Mouse (Mus musculus): ENCODE data around the gene Lsm2. TPM values are rescaled to one million over a fixed set of nuclear protein-coding genes. Genes with fewer than 3 reads are reported as not detected.

The Lsm2 gene
- polyA plus RNA-seq, 1 experiment from 2014 or later, result 99.4 TPM

- H3K36me3 ChIP-seq, result peaks cover 15% of the 10 kb centered on the region
- H3K4me2 ChIP-seq, result peak overlapping the region; percentile 25
- no peaks in the 10 kb centered on the region for H3K9me3 ChIP-seq
- no peak overlapping the region for H3K4me3 ChIP-seq
- no peaks in the 10 kb centered on the region for H3K27me3 ChIP-seq
- H3K9ac ChIP-seq, result peak overlapping the region; percentile 41
- H3K4me1 ChIP-seq (replicated peaks), result peaks cover 23% of the 10 kb centered on the region
- 10% methylated on average over 17 of the region's 17 CpGs for WGBS
- H3K27ac ChIP-seq (replicated peaks), result no peak overlapping the region; the same call in 1 of the 2 replicates
- 0 out of 2 replicates have a peak, but pooled peaks have one; percentile 52 for ATAC-seq (ENCODE audit: low read depth)
These were observed 39.6 kb downstream of the Lsm2 start for GRCm38 (mm10) chr17:35021163-35021808.

DNA sequence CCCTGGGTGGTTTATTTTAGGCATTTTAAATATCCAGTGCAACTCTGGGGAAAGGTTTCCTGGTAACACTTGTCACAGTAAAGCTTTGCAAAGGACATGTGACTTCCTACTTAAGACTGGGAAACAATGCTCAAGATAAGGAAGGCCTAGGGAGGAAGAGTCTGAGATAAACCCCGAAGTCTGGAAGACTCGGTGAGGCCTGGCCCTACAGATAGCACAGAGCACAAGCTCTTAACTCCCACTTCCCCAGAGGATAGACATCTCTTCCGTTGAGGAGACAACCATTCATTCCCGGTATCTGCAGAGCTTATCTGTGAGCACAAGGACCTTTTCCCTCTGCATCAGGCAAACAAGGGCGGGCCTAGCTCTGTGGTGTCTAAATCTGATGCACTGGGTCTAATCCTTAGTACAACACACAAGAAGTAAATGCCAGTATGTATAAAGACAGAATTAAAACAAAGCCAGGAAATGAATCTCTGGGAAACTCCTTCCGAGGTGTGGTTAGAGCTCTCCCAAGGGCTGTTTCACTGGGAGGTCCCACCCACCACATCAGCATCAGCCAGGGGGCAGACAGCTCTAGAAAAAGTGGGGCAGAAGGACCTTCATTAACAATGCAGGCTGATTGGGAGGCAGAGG, 40.3 kb downstream of the Lsm2 start:
- 67% methylated on average over 6 of the region's 6 CpGs for WGBS
- H3K4me2 ChIP-seq, result no peak overlapping the region
- peaks cover 20% of the 10 kb centered on the region for H3K4me1 ChIP-seq (replicated peaks)
- H3K27me3 ChIP-seq, result no peaks in the 10 kb centered on the region
- no peaks in the 10 kb centered on the region for H3K9me3 ChIP-seq
- H3K27ac ChIP-seq (replicated peaks), result no peak overlapping the region; the same call in 1 of the 2 replicates
- no peak overlapping the region for H3K4me3 ChIP-seq
- 0 out of 2 replicates have a peak, but pooled peaks cover 10% of the 10 kb centered on the region for H3K36me3 ChIP-seq
- ATAC-seq (ENCODE audit: low read depth), result no peak
- no peak overlapping the region; the same call in 1 of the 2 replicates for H3K9ac ChIP-seq

DNA sequence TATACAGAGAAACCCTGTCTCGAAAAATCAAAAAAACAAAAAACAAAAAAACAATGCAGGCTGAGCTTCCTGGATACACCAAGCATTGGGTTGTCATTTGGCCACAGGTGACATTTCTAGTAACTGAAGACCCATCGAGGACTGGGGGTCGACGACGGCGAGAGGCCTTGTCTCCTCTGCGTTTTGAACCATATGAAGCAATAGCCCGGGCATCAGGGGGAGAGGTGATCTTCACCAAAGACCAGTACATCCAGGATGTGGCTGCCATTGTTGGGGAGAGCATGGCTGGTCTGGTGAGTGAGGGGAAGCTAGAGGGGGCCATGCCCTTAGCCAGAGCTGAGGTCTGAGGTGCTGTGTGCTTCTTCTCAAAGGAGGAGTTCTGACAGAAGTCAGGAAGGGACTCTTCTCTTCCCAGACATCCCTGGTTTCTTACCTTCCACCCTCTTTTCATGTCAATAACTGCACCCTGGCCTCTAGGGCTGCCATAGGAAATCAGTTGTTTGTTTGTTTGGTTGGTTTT, 40.9 kb downstream of the Lsm2 start:
- no peak overlapping the region for H3K4me3 ChIP-seq
- H3K4me2 ChIP-seq, result no peak overlapping the region
- no peaks in the 10 kb centered on the region for H3K27me3 ChIP-seq
- H3K4me1 ChIP-seq (replicated peaks), result peaks cover 26% of the 10 kb centered on the region
- 0 out of 2 replicates have a peak, but pooled peaks cover 4% of the 10 kb centered on the region for H3K36me3 ChIP-seq
- ATAC-seq (ENCODE audit: low read depth), result no peak
- no peak overlapping the region for H3K9ac ChIP-seq
- H3K27ac ChIP-seq (replicated peaks), result no peak overlapping the region
- 95% methylated on average over 8 of the region's 8 CpGs for WGBS
- no peaks in the 10 kb centered on the region for H3K9me3 ChIP-seq

GRCm38 (mm10) chr17:35023221-35023620, 41.6 kb downstream of the Lsm2 start:
- WGBS, result 88% methylated on average over 5 of the region's 5 CpGs
- Histone ChIP-seq H3K27ac (replicated peaks) (no peak overlapping the region), H3K27me3 (no peaks in the 10 kb centered on the region), H3K9ac (no peak overlapping the region), H3K9me3 (no peaks in the 10 kb centered on the region), H3K4me3 (no peak overlapping the region), H3K4me2 (no peak overlapping the region), H3K36me3 (no peaks in the 10 kb centered on the region), H3K4me1 (replicated peaks) (peaks cover 31% of the 10 kb centered on the region)
- no peak for ATAC-seq (ENCODE audit: low read depth)

DNA sequence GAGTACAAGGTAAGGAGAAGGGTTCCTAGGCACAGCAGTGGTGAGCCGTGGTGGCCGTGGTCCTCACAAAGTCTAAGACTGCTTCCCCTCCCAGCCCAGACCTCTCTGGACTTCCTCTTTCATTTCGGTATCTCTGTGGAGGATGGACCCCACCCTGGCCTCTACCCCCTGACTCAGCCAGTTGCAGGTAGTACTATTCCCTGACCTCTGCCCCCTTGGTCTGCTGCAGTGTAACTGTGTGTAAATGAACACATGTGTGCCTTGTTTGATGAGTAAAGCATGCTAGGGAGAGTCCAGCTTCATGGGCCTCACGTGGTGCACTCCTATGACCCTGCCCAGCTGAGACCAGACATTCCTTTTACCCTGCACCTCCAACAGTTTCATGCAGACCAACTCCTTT, 42.1 kb downstream of the Lsm2 start:
- no peak overlapping the region for H3K4me3 ChIP-seq
- H3K36me3 ChIP-seq, result no peaks in the 10 kb centered on the region
- no peaks in the 10 kb centered on the region for H3K9me3 ChIP-seq
- no peak overlapping the region for H3K4me2 ChIP-seq
- peaks cover 35% of the 10 kb centered on the region for H3K4me1 ChIP-seq (replicated peaks)
- H3K27me3 ChIP-seq, result no peaks in the 10 kb centered on the region
- no peak overlapping the region for H3K27ac ChIP-seq (replicated peaks)
- no peak overlapping the region for H3K9ac ChIP-seq
- 75% methylated on average over 4 of the region's 4 CpGs for WGBS
- no peak for ATAC-seq (ENCODE audit: low read depth)

- H3K9ac ChIP-seq, result 0 out of 2 replicates have a peak overlapping the region, but pooled peaks have one; percentile 5
- H3K4me3 ChIP-seq, result no peak overlapping the region
- H3K4me2 ChIP-seq, result no peak overlapping the region
- H3K4me1 ChIP-seq (replicated peaks), result peaks cover 38% of the 10 kb centered on the region
- ATAC-seq (ENCODE audit: low read depth), result no peak
- 85% methylated on average over 13 of the region's 13 CpGs for WGBS
- H3K27me3 ChIP-seq, result no peaks in the 10 kb centered on the region
- H3K27ac ChIP-seq (replicated peaks), result no peak overlapping the region
- no peaks in the 10 kb centered on the region for H3K36me3 ChIP-seq
- no peaks in the 10 kb centered on the region for H3K9me3 ChIP-seq
These were observed 42.6 kb downstream of the Lsm2 start for GRCm38 (mm10) chr17:35024261-35024660.

DNA sequence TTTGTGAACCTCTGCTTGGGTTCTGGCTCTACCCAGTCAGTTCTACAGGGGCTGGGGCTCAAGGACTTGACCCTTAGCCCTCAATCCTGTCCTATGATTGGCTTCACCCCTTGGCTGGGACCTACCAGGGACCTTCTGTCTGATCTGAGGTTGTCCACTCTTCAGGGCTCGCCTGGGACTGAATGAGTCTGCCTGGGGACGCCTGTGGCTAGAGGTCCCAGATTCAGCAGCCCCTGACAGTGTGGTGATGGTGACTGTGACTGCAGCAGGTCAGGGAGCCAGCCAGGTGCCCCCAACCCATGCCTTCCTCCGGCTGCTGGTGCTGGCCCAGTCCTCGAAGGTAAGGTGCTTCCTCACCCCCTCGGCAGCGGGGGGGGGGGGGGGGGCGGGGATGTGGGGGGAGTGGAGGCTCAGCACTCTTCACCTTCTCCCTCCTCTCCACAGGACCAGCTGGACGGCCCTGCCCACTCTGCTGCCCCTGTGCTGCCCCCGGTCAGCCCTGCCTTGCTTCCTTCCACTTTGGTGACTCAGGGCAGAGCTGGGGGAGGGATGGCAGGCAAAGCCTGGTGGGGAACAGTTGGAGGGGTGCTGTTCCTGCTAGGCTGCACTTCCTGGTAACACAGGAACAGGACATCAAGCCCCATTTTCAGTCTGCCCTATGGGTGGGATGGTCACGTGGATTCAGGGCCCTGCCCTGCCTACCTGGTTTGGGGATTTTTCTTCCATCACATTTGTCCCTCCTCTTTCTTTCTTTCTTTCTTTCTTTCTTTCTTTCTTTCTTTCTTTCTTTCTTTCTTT, 43.2 kb downstream of the Lsm2 start:
- Histone ChIP-seq H3K4me2 (no peak overlapping the region), H3K27me3 (no peaks in the 10 kb centered on the region), H3K4me3 (no peak overlapping the region), H3K36me3 (no peaks in the 10 kb centered on the region), H3K9ac (0 out of 2 replicates have a peak overlapping the region, but pooled peaks have one; percentile 5), H3K4me1 (replicated peaks) (peaks cover 43% of the 10 kb centered on the region), H3K9me3 (no peaks in the 10 kb centered on the region), H3K27ac (replicated peaks) (no peak overlapping the region)
- no peak for ATAC-seq (ENCODE audit: low read depth)
- 63% methylated on average over 7 of the region's 10 CpGs for WGBS

GRCm38 (mm10) chr17:35026206-35026605, 44.5 kb downstream of the Lsm2 start:
- no peak for ATAC-seq (ENCODE audit: low read depth)
- WGBS, result 81% methylated on average over 5 of the region's 5 CpGs

GRCm38 (mm10) chr17:35027277-35028068, 45.8 kb downstream of the Lsm2 start, which contains the start of gene Sapcd1:
Sapcd1 (minus strand) TSS chr17:35028016.
- Histone ChIP-seq H3K4me1 (replicated peaks) (peaks cover 34% of the 10 kb centered on the region), H3K9ac (peak within 1 kb of the TSS; percentile 35), H3K27ac (replicated peaks) (peak within 1 kb of the TSS; percentile 68), H3K27me3 (no peaks in the 10 kb centered on the region), H3K4me2 (peak within 1 kb of the TSS; percentile 25; the same call in 1 of the 2 replicates), H3K9me3 (no peaks in the 10 kb centered on the region), H3K36me3 (no peaks in the 10 kb centered on the region), H3K4me3 (no peak within 1 kb of the TSS)
- WGBS, result 27% methylated on average over 13 of the region's 13 CpGs
- ATAC-seq (ENCODE audit: low read depth), result peak; percentile 74

More at GRCm38 (mm10) chr17:35026206-35026605, 44.5 kb downstream of the Lsm2 start:
- H3K9ac ChIP-seq, result no peak overlapping the region
- no peaks in the 10 kb centered on the region for H3K36me3 ChIP-seq
- no peak overlapping the region for H3K4me3 ChIP-seq
- no peaks in the 10 kb centered on the region for H3K27me3 ChIP-seq
- H3K4me1 ChIP-seq (replicated peaks), result peaks cover 40% of the 10 kb centered on the region
- H3K4me2 ChIP-seq, result no peak overlapping the region
- H3K27ac ChIP-seq (replicated peaks), result no peak overlapping the region
- no peaks in the 10 kb centered on the region for H3K9me3 ChIP-seq

DNA sequence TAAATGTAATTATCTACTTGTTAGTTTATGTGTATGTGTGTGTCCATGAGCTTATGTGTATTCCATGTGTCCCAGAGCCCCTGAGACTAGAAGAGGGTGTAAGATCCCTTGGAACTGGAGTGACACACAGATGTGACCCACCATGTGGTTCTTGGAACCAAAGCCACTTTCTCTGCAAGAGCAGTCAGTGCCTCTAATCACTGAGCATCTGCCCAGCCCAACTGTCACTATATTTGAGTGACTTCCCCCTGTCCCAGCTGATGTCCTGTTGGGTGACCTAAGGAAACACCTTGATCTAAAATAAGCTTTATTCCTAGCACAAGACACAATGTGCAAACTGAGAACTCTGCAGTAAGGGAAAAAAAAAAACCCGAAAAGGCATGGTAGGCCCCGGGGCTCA, 46.7 kb downstream of the Lsm2 start:
- Histone ChIP-seq H3K36me3 (no peaks in the 10 kb centered on the region), H3K27ac (replicated peaks) (peak overlapping the region; percentile 68; the same call in 1 of the 2 replicates), H3K4me1 (replicated peaks) (peaks cover 34% of the 10 kb centered on the region), H3K9ac (no peak overlapping the region), H3K4me3 (no peak overlapping the region), H3K27me3 (no peaks in the 10 kb centered on the region), H3K9me3 (no peaks in the 10 kb centered on the region), H3K4me2 (no peak overlapping the region)
- 89% methylated on average over 2 of the region's 2 CpGs for WGBS
- no peak for ATAC-seq (ENCODE audit: low read depth)
